Mouse (Mus musculus): ENCODE measurements around the gene Gm49486.

DNA sequence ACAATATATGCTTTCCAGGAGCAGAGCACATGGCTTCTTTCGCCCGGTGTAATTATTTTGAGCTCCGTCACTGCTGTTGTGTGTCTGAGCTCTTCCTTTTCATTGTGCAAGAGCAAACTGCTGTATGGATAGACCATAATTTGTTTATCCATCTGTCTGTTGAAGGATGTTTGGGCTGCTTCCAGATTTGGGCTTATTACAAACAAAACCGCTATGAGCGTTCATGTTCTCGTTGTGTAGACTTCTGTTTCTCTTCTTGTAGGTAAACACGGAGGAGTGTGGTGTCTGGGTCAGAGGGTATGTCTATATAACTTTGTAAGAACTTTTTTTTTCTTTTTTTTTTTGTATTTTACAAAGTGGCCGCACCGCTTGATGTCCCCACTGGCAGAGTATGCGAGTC lies 44.0 kb upstream of the Gm49486 start:
- no peak for TF ChIP-seq CTCF (IDR thresholded peaks at IDR 0.05; ENCODE audit: control insufficient read depth, insufficient read depth, low read length)
- TF ChIP-seq POLR2A (IDR thresholded peaks at IDR 0.05; ENCODE audit: borderline replicate concordance, control insufficient read depth, low read depth, low read length): no peak
